Mouse (Mus musculus) cortical plate, adult 2 months (tissue): ENCODE measurements around the gene Lmna.

Source experiments
- CTCF ChIP-seq: fragments of 200-500 bp; IDR thresholded peaks from 2 replicates; pipeline ENCODE4 v1.5.1; 2011; ENCODE audit warnings: mild to moderate bottlenecking, control low read depth, low read length; ENCODE audit not compliant: insufficient read depth; ENCODE audit errors: extremely low read depth
- POLR2A ChIP-seq: fragments of 200-500 bp; IDR thresholded peaks from 2 replicates; pipeline ENCODE4 v1.6.1; 2011; ENCODE audit warnings: mild to moderate bottlenecking, low read length, control low read depth; ENCODE audit not compliant: insufficient read depth; ENCODE audit errors: extremely low read depth

- TF ChIP-seq CTCF (peak; percentile 62), POLR2A (no peak)
Observed at GRCm38 (mm10) chr3:88477735-88478134, 32.0 kb downstream of the Lmna start.
